Mouse (Mus musculus): Measurements from ENCODE around the gene Atg7.

DNA sequence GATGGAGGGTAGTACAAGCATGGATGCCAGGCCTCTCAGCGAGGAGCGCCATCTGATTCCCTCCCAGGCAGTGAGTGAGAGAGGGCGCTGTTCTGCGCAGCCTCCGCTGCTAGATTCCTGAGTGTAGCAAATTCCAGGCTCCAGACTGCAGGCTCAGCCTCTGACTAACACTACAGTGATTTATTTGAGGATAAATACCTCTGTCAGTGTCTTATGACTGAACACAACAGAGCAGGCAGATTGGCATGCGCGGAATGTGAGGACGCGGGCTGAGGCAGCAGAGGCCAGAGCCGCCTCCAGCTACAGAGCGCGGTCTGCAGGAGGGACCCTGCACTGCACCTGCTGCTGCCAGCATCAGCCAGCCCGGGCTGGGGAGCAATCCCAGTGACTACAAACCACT is 246.0 kb downstream of the Atg7 start:
- TF ChIP-seq POLR2A (IDR thresholded peaks at IDR 0.05; ENCODE audit: low read depth, low read length), result no peak
- TF ChIP-seq CTCF (IDR thresholded peaks at IDR 0.05; ENCODE audit: extremely low read depth, insufficient read length, insufficient replicate concordance, low read depth, low read length), result no peak

Data from small intestine, adult 2 months (tissue).